Comparison of ENCODE assay signal across 14 mouse cellular contexts in the genomic region with DNA sequence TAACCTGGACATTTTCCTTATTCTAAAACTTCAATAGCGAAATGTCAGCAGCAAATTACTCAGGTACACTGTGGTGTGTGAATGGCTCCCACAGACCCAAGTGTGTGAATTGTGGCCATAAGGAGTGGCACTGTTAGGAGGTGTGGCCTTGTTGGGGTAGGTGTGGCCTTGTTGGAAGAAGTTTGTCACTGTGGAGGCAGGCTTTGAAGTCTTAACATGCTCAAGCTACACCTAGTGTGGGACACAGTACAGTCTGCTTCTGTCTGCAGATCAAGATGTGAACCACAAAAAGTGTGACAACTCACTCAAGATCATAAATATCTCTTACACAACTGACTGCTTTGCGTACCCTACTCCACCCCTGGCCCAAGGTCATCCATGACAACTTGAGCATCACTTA.
"Had no signal": no experiment of that assay in that cellular context is flagged by ENCODE, and none has a peak within 500 bp of the region (broad histone marks: within the 10 kb centered on the region; RNA-seq: fewer than 3 reads in every experiment).

No protein-coding gene starts in this region.

- H3K27me3 ChIP-seq: neural tube, embryonic 12.5 days; neural tube, embryonic 13.5 days; neural tube, embryonic 15.5 days; stomach, embryonic 15.5 days had no signal

- H3K9me3 ChIP-seq: neural tube, embryonic 12.5 days; neural tube, embryonic 13.5 days; neural tube, embryonic 15.5 days; stomach, embryonic 15.5 days had no signal

- H3K4me3 ChIP-seq: neural tube, embryonic 12.5 days; neural tube, embryonic 13.5 days; neural tube, embryonic 15.5 days; stomach, embryonic 15.5 days had no signal

- H3K4me1 ChIP-seq: neural tube, embryonic 12.5 days; neural tube, embryonic 13.5 days; neural tube, embryonic 15.5 days; stomach, embryonic 15.5 days had no signal

- DNase-seq: retina, postnatal 1 day; right cerebral cortex, adult 18-20 months; right cerebral cortex, postnatal 25 days; right cerebral cortex, postnatal 4 days; spleen, adult 18-20 months; thymus, postnatal 14 days; thymus, postnatal 25 days; thymus, postnatal 36 days; thymus, postnatal 4 days had no signal

- H3K9ac ChIP-seq: neural tube, embryonic 12.5 days; neural tube, embryonic 13.5 days; neural tube, embryonic 15.5 days; stomach, embryonic 15.5 days had no signal

- H3K4me2 ChIP-seq: neural tube, embryonic 12.5 days; neural tube, embryonic 13.5 days; neural tube, embryonic 15.5 days; stomach, embryonic 15.5 days had no signal

- H3K27ac ChIP-seq: neural tube, embryonic 12.5 days; neural tube, embryonic 13.5 days; neural tube, embryonic 15.5 days; stomach, embryonic 15.5 days; stomach, postnatal 0 days had no signal
